Mouse (Mus musculus): Measurements from ENCODE around the gene Arhgef28.

DNA sequence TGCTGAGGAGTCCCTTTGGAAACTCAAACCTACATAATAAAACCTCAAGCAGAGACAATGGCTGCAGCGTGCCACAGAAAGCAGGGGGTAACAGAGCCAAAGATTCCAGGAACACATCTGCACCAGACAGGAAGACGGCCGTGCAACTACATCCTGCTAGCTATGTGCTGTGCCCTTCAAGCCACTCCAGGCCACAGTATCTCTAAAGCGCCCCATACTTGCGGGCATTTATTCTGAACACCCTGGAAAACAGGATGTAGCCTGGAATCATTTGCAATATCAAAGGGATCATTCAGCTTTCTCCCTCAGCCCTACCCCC is 174.6 kb downstream of the Arhgef28 start:
- TF ChIP-seq CTCF (IDR thresholded peaks at IDR 0.05; ENCODE audit: extremely low read depth, insufficient read depth, insufficient read length, insufficient replicate concordance): no peak
- TF ChIP-seq POLR2A (IDR thresholded peaks at IDR 0.05; ENCODE audit: low read depth, low read length): no peak
